Mouse (Mus musculus) spleen, adult 2 months (tissue): Measurements from ENCODE around the gene Cdyl. TPM values are rescaled to one million over a fixed set of nuclear protein-coding genes. Genes with fewer than 3 reads are reported as not detected.

Source experiments
- DNase-seq, 2 experiments: peaks; one replicate each; pipeline versions ENCODE4 v3.0.0 to v3.0.0-alpha.2; 2012 to 2021; ENCODE audit warnings: low spot score in 2 of 2, low read depth in 1 of 2
- H3K27ac ChIP-seq: fragments of 200-500 bp; 2 replicates; pipeline ENCODE4 v1.5.1; 2012; ENCODE audit warnings: low read length, inconsistent platforms; ENCODE audit not compliant: insufficient read depth
- H3K27me3 ChIP-seq: fragments of 200-500 bp; 2 replicates; pipeline ENCODE4 v1.6.1; 2012; ENCODE audit warnings: mild to moderate bottlenecking, moderate library complexity, low read length, inconsistent platforms; ENCODE audit not compliant: control insufficient read depth, insufficient read depth
- H3K36me3 ChIP-seq: fragments of 200-500 bp; 2 replicates; pipeline ENCODE4 v1.6.1; 2012; ENCODE audit warnings: mild to moderate bottlenecking, low read length, inconsistent platforms; ENCODE audit not compliant: control insufficient read depth, insufficient read depth
- H3K4me1 ChIP-seq: fragments of 200-500 bp; 2 replicates; pipeline ENCODE4 v1.6.1; 2011; ENCODE audit warnings: inconsistent platforms; ENCODE audit not compliant: control insufficient read depth, insufficient read depth, insufficient read length
- H3K4me3 ChIP-seq: fragments of 200-500 bp; 2 replicates; pipeline ENCODE4 v1.5.1; 2011; ENCODE audit warnings: mild to moderate bottlenecking, inconsistent platforms; ENCODE audit not compliant: insufficient read depth, insufficient read length; ENCODE audit errors: extremely low read depth
- CTCF ChIP-seq: fragments of 200-500 bp; IDR thresholded peaks from 2 replicates; pipeline ENCODE4 v1.5.1; 2011; ENCODE audit warnings: mild to moderate bottlenecking, inconsistent platforms; ENCODE audit not compliant: insufficient read depth, insufficient read length, insufficient replicate concordance; ENCODE audit errors: extremely low read depth
- POLR2A ChIP-seq: fragments of 200-500 bp; IDR thresholded peaks from 2 replicates; pipeline ENCODE4 v1.6.1; 2011; ENCODE audit warnings: low read depth, low read length, inconsistent platforms
- WGBS: fragments of 180-500 bp; shearing (Covaris S2); methylation state at CpG from one replicate; pipeline ENCODE4 v1.1.7; 2018; 5-methylcytosine and 5-hydroxymethylcytosine counted together
- polyA plus RNA-seq: library from polyadenylated mRNA; depleted of rRNA; stranded (reverse); fragments of >200 nt; gene quantifications from 2 replicates; pipeline ENCODE4 v1.2.3, GENCODE M21; 2012

The Cdyl gene
- polyA plus RNA-seq, 1 experiment: 4.4 TPM

DNA sequence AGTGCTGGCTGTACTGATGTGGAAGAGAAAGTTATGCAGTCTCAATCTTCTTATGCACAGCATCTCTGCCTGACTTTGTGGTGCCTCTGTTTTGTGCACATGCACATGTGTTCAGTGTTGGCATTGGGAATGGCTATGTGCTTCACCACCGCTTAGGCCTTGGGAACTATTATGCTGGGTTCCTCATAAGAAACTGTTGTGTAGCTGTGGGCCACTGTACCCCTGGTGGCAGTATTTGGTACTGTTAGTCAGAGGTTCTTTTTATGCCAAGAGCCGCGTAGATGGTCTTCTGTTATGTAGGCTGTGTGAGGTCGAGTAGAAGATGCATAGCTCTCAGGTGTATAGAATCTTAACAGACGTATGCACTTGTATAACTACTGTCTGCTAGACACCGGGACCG is 147.4 kb downstream of the Cdyl start:
- no peak for DNase-seq
- Histone ChIP-seq H3K4me3 (no peak overlapping the region), H3K4me1 (peaks cover 2% of the 10 kb centered on the region; the same call in 1 of the 2 replicates), H3K27ac (no peak overlapping the region), H3K27me3 (no peaks in the 10 kb centered on the region), H3K36me3 (no peaks in the 10 kb centered on the region)
- WGBS: 91% methylated on average over 7 of the region's 7 CpGs
- TF ChIP-seq POLR2A (no peak), CTCF (no peak)

DNA sequence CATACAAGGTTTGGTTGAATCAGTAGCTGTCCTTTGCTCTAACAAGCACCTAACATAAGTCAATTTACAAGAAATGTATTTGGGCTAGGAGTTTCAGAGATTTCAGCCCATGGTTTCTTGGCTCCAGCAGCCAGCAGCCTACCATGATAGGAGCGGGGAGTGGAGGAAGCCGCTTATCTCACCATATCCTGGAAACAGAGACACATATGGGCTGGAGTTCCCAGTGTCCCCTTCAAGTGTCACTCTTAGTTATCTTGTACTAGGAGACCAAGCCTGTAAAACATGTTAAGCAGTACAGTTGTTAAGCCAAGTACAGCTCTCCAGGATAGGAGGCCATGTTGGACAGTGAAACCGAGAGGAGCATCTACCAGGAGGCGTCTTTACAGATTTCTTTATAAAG is 147.9 kb downstream of the Cdyl start:
- no peak for DNase-seq
- H3K36me3 ChIP-seq: no peaks in the 10 kb centered on the region
- WGBS: 87% methylated on average over 4 of the region's 4 CpGs
- no peaks in the 10 kb centered on the region for H3K27me3 ChIP-seq
- H3K4me3 ChIP-seq: no peak overlapping the region
- H3K4me1 ChIP-seq: peaks cover 2% of the 10 kb centered on the region; the same call in 1 of the 2 replicates
- no peak for TF ChIP-seq POLR2A
- no peak for TF ChIP-seq CTCF
- no peak overlapping the region for H3K27ac ChIP-seq

DNA sequence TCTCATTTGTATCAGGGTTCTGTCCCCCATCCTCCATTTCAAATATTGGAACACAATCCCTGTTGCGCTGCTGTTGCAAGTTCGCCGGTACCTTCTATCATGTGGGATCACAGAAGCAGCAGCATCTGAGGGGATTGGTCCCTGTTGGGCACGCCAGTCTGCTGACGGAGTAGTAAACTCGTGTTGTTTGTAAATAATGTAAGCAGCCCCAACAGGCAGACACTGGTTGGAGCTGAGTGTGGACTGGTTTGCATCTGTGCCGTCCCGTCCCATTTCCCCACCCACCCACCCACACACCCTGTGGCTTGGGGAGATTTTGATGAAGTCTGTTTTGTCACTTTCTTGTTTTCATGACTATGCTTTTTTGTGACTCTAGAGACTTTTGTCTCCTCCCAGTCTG is 148.3 kb downstream of the Cdyl start:
- Histone ChIP-seq H3K36me3 (no peaks in the 10 kb centered on the region), H3K27ac (no peak overlapping the region), H3K4me3 (no peak overlapping the region), H3K27me3 (no peaks in the 10 kb centered on the region), H3K4me1 (peaks cover 2% of the 10 kb centered on the region; the same call in 1 of the 2 replicates)
- no peak for DNase-seq
- TF ChIP-seq CTCF (no peak), POLR2A (no peak)
- 85% methylated on average over 8 of the region's 8 CpGs for WGBS

GRCm38 (mm10) chr13:35809252-35810159 is 149.9 kb downstream of the Cdyl start:
- H3K27me3 ChIP-seq: no peaks in the 10 kb centered on the region
- DNase-seq: no peak
- no peak overlapping the region for H3K27ac ChIP-seq
- WGBS: 75% methylated on average over 5 of the region's 5 CpGs
- H3K4me3 ChIP-seq: no peak overlapping the region
- TF ChIP-seq POLR2A (no peak), CTCF (no peak)
- H3K36me3 ChIP-seq: no peaks in the 10 kb centered on the region
- H3K4me1 ChIP-seq: peaks cover 2% of the 10 kb centered on the region; the same call in 1 of the 2 replicates

DNA sequence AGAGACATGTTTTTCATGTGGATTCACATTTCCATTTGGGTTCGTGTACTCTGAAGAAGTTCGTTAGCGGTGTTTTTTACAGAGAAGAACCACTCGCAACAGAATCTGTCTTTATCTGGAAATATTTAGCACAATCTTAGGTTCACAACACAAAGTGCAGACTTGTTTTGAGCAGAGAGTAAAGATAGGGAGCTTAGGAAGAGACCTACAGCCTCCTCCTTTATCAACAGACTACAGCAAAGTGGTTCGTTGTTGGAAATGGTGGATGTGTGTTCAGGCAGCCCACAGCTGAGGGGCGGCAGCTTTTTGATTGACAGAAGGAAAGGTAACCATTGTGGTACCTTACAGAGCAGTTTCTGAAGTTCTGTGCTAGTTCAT is 150.5 kb downstream of the Cdyl start:
- no peak overlapping the region for H3K4me3 ChIP-seq
- WGBS: 86% methylated on average over 6 of the region's 6 CpGs
- H3K27ac ChIP-seq: no peak overlapping the region
- H3K4me1 ChIP-seq: peaks cover 2% of the 10 kb centered on the region; the same call in 1 of the 2 replicates
- no peak for TF ChIP-seq POLR2A
- no peak for TF ChIP-seq CTCF
- H3K36me3 ChIP-seq: no peaks in the 10 kb centered on the region
- no peak for DNase-seq
- H3K27me3 ChIP-seq: no peaks in the 10 kb centered on the region

DNA sequence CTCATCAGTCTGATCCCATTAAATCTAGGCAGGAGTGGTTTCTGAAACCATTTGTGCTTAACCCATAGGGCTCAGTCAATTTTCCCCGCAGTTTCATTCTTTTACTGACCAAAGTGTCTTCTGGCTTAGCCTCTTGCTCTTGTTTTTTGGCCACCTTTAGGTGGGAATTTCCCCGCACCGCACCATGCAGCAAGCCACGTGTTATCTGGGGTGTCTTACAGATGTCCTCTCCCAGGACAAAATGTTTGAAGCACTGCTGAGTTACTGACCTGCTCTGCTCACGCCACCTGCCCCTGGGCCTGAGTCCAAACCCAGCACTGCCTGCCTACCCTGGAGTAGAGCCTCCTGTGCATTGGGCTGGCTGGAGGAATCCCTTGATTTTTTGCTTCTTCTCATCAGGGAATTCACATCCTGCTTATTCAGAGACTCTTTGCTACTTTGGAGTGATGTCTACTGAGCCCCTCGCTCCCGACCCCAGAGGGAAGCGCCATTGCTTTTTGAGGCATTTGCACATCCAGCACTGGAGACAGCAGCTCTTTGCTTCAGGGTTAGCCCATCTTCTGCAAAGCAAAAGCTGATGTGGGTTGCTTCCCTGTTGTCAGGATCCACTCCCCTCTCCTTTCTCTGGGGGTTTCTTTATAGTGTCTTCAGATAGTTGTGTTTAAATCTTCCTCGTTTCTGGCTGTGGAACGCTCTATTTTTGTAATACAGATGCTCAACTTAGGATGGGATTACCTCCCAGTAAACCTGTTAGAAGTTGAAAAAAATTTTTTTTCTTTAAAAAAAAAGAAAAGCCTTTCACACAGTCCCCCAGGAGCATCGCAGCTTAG is 151.9 kb downstream of the Cdyl start:
- Histone ChIP-seq H3K4me3 (no peak overlapping the region), H3K4me1 (peaks cover 2% of the 10 kb centered on the region; the same call in 1 of the 2 replicates), H3K36me3 (peaks cover 8% of the 10 kb centered on the region; the same call in 1 of the 2 replicates), H3K27ac (no peak overlapping the region), H3K27me3 (no peaks in the 10 kb centered on the region)
- DNase-seq: no peak
- 74% methylated on average over 11 of the region's 11 CpGs for WGBS
- no peak for TF ChIP-seq CTCF
- TF ChIP-seq POLR2A: no peak
